Mouse (Mus musculus): ENCODE measurements around the gene Sept14.

The Sept14 gene

GRCm38 (mm10) chr5:129667851-129668250 lies 40.5 kb downstream of the Sept14 start:
- no peak for DNase-seq

GRCm38 (mm10) chr5:129666271-129666909 lies 41.9 kb downstream of the Sept14 start:
- no peak for DNase-seq

GRCm38 (mm10) chr5:129664090-129664489 lies 44.2 kb downstream of the Sept14 start:
- no peak for DNase-seq

GRCm38 (mm10) chr5:129657931-129658330 lies 50.4 kb downstream of the Sept14 start:
- no peak for DNase-seq

GRCm38 (mm10) chr5:129657016-129657415 lies 51.3 kb downstream of the Sept14 start:
- no peak for DNase-seq

- DNase-seq, result no peak
Measured at GRCm38 (mm10) chr5:129650858-129651257, 57.5 kb downstream of the Sept14 start.

All from right cerebral cortex, adult 18-20 months (tissue).